Mouse (Mus musculus) left cerebral cortex, postnatal 25 days (tissue): ENCODE data around the gene Olfr1305. TPM values are rescaled to one million over a fixed set of nuclear protein-coding genes. Genes with fewer than 3 reads are reported as not detected.

ENCODE experiments used
- DNase-seq, 2 experiments: peaks; one replicate each; pipeline ENCODE4 v3.0.0; 2022; ENCODE audit warnings: low spot score in 2 of 2, mixed read lengths in 1 of 2
- intact Hi-C: fragments of 180-260 bp; cut with DNase I; formaldehyde crosslinking; loops from one replicate; pipeline ENCODE4 v1.15.1; 2025
- total RNA-seq, 2 experiments: library from RNA; stranded (reverse); gene quantifications; 2 replicates each; pipeline ENCODE4 v1.2.3; 2021

The Olfr1305 gene
- not detected for total RNA-seq

GRCm38 (mm10) chr2:111877049-111877448, at the start of gene Olfr1305:
TSS of gene Olfr1305 (minus strand) at chr2:111877149.
- intact Hi-C loops: no loop called here
- DNase-seq: no peak

GRCm38 (mm10) chr2:111916171-111916570, 39.2 kb upstream of the Olfr1305 start, which contains the start of gene Olfr1306:
TSS of gene Olfr1306 (minus strand) at chr2:111916271.
- intact Hi-C loops: no loop called here

GRCm38 (mm10) chr2:111820240-111820639, 56.7 kb downstream of the Olfr1305 start, which contains the start of gene Olfr1303:
TSS of gene Olfr1303 (minus strand) at chr2:111820340.
- DNase-seq: no peak

More at GRCm38 (mm10) chr2:111916171-111916570, 39.2 kb upstream of the Olfr1305 start, which contains the start of gene Olfr1306:
- no peak for DNase-seq

More at GRCm38 (mm10) chr2:111820240-111820639, 56.7 kb downstream of the Olfr1305 start, which contains the start of gene Olfr1303:
- intact Hi-C loops: no loop called here

Other genes starting within 250 kb of the Olfr1305 start
- gene Olfr1298, start 227.9 kb downstream of the Olfr1305 start, total RNA-seq: not detected
- gene Olfr1299, start 215.7 kb downstream of the Olfr1305 start, total RNA-seq: not detected
- not detected for gene Olfr1301, start 126.1 kb downstream of the Olfr1305 start, total RNA-seq
- not detected for gene Olfr1302, start 99.7 kb downstream of the Olfr1305 start, total RNA-seq
- not detected for gene Olfr1303, start 56.8 kb downstream of the Olfr1305 start, total RNA-seq
- gene Olfr1306, start 39.1 kb upstream of the Olfr1305 start, total RNA-seq: not detected
- under 1 TPM; 0.02 to 0.05 TPM for gene Olfr1307, start 72.3 kb upstream of the Olfr1305 start, total RNA-seq
- gene Olfr1308, start 87.8 kb upstream of the Olfr1305 start, total RNA-seq: not detected
- gene Olfr1309, start 113.1 kb upstream of the Olfr1305 start, total RNA-seq: not detected
- not detected for gene Olfr1310, start 135.6 kb upstream of the Olfr1305 start, total RNA-seq
- not detected for gene Olfr1311, start 147.3 kb upstream of the Olfr1305 start, total RNA-seq
- not detected for gene Olfr1312, start 173.1 kb upstream of the Olfr1305 start, total RNA-seq
- gene Olfr1313, start 200.7 kb upstream of the Olfr1305 start, total RNA-seq: not detected
- not detected for gene Olfr1314, start 219.6 kb upstream of the Olfr1305 start, total RNA-seq
- not detected for gene Olfr1315-ps1, start 238.3 kb upstream of the Olfr1305 start, total RNA-seq